Mouse (Mus musculus): ENCODE results near the gene Fam167b.

GRCm38 (mm10) chr4:129614093-129614492 lies 35.7 kb upstream of the Fam167b start, which contains the start of gene Dcdc2b:
- no peak for TF ChIP-seq POLR2A (IDR thresholded peaks at IDR 0.05; ENCODE audit: borderline replicate concordance, insufficient read depth, low read length)
- TF ChIP-seq CTCF (IDR thresholded peaks at IDR 0.05; ENCODE audit: borderline replicate concordance, insufficient read depth, low read depth, low read length) = no peak

Data from cerebellum, adult 2 months (tissue).